Mouse (Mus musculus): Measurements from ENCODE around the gene Igf2bp1. TPM values are rescaled to one million over a fixed set of nuclear protein-coding genes. Genes with fewer than 3 reads are reported as not detected.

Igf2bp1 gene
- polyA plus RNA-seq (2016; fragmentation: Nextera tagmentation; extraction: Ambion mirVana), result 98.1 and 104 TPM in 2 replicates

DNA sequence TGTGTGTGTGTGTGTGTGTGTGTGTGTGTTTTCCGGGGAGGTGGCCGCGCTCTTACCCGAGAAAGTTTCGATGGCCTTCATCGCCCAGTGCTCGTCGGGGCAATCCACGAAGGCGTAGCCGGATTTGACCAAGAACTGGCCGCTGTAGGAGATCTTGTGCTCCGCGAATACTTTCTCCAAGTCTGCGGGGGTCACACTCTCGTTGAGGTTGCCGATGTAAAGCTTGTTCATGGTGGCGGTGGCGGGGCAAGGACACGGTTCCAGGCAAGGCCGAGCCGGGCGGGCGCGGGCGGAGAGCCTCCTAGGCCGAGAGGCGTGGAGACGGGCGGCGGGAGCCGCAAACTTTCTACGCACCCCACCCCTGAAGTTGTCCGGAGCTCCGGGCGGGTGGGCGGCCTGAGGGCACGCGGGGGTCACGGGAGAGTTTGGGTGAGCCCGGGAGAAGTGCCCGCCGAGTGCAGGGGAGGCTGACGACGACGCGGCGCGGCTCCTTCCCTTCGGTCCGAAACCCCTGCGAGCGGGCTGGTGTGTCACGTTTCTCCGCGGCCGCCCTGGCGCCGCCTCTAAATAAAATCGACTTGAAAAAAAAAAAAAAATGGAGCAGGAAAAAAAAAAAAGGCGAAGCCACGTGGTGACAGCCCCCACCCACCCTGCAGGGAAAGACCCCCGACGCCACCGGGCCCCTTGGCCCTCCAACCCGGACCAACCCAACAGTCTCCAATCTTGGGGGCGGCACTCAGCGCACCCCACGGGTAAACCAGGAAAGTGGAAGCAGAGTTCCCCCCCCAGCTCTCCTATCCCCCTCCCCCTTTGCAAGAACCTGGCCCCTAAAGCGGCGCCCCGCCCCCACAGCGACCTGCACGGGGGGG is at the start of gene Igf2bp1:
Gene Igf2bp1 (minus strand): TSS at position 538 of the 869 bp plus-strand sequence.
- H3K9ac ChIP-seq (replicated peaks), result peak within 1 kb of the TSS; percentile 95
- under 1% methylated on average over 67 of the region's 74 CpGs for WGBS
- peak within 1 kb of the TSS; percentile 83 for H3K4me2 ChIP-seq (replicated peaks)
- peak; percentile 50 for ATAC-seq (ENCODE audit: low FRiP score, low read depth)
- peak within 1 kb of the TSS; percentile 99 for H3K27ac ChIP-seq (replicated peaks)
- H3K4me3 ChIP-seq, result peak within 1 kb of the TSS; percentile 96
- no peaks in the 10 kb centered on the region for H3K27me3 ChIP-seq
- peaks cover 35% of the 10 kb centered on the region for H3K4me1 ChIP-seq
- no peaks in the 10 kb centered on the region for H3K36me3 ChIP-seq
- no peaks in the 10 kb centered on the region for H3K9me3 ChIP-seq

DNA sequence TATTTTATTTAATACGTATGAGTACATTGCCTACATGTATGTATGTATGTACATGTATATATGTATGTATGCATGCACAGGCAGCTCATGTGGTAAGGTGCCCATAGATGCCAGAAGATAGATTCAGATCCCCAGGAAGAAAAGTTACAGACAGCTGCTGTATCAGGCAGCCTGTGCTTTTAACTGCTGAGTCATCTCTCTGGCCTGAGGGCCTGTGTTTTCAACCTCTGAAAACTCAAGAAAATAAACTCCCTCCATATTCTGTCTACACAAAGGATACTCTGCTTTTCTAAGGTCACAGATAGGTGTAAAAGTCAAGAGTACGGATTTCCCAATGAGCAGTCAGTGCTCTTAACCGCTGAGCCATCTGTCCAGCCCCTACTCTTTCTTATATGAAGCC is 45.1 kb upstream of the Igf2bp1 start:
- H3K27me3 ChIP-seq, result no peaks in the 10 kb centered on the region
- H3K36me3 ChIP-seq, result peaks cover 85% of the 10 kb centered on the region
- no peak for ATAC-seq (ENCODE audit: low FRiP score, low read depth)
- no peaks in the 10 kb centered on the region for H3K9me3 ChIP-seq
- no peak overlapping the region for H3K4me2 ChIP-seq (replicated peaks)
- no peaks in the 10 kb centered on the region for H3K4me1 ChIP-seq
- WGBS, result 98% methylated on average over 3 of the region's 3 CpGs
- H3K9ac ChIP-seq (replicated peaks), result no peak overlapping the region
- no peak overlapping the region for H3K27ac ChIP-seq (replicated peaks)
- no peak overlapping the region for H3K4me3 ChIP-seq

DNA sequence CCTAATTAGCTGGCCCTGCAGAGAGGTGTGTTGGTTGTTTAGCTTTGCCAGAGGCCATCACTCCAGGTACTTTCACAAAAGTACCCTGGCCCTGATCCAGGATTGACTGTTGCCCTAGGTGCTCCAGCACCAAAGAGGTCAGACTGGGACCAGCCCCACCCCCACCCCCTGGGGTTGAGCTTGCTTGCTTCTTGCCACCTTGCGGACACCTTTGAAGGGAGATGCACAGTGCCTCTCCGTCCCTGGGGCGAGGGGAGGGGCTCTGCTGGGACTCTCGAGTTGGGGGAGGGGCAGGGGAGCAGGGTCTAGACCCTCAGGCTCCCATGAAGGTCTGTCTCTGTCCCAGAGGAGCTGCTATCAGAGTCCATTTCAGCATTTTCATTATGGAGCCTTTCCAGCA is 44.2 kb upstream of the Igf2bp1 start:
- ATAC-seq (ENCODE audit: low FRiP score, low read depth), result no peak
- H3K27me3 ChIP-seq, result no peaks in the 10 kb centered on the region
- H3K9ac ChIP-seq (replicated peaks), result no peak overlapping the region
- H3K4me2 ChIP-seq (replicated peaks), result no peak overlapping the region
- no peak overlapping the region for H3K27ac ChIP-seq (replicated peaks)
- no peaks in the 10 kb centered on the region for H3K4me1 ChIP-seq
- WGBS, result 76% methylated on average over 4 of the region's 4 CpGs
- no peak overlapping the region for H3K4me3 ChIP-seq
- H3K9me3 ChIP-seq, result no peaks in the 10 kb centered on the region
- peaks cover 84% of the 10 kb centered on the region for H3K36me3 ChIP-seq

DNA sequence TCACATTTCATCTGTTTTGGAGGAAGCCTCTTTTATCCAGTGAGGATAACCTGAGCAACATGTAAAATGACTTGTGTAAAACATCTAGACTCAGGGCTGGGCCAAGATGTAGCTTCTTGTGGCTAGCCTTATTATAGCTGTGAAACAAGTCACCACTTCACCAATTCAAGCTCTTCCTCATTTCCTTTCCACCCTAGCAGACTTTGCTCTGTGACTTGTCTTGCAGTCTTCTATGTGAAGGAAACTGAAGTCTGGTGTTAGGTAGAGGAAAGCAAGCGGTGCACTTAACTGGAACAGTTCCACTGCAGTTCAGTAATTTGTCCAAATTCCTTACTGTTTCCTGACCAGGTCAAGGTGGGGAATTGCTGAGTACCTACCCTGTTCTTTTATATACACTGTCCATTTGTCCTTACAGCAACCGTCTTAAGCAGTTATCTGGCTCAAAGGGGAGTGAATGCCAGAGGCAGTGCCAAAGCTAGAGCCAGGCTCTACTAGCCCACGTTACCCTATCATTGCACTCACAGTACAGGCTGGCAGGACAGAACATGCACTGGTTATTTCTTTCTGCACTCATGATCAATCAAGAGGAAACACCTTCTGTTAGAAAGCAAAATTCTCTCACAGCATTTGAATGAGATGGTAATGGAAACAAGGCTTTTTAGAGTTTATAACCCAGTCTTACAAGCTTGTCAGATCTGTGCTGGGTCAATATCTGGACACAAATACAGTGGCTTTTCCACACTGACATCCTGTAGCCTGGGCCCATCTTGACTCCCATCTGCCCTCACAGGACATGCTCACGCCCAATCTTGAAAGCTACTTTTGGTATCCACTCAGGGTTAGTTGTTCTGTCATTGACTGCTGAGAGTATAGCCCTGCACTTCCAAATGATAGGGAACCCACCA is 42.0 kb upstream of the Igf2bp1 start:
- Histone ChIP-seq H3K9ac (replicated peaks) (no peak overlapping the region), H3K4me3 (no peak overlapping the region), H3K9me3 (no peaks in the 10 kb centered on the region), H3K4me2 (replicated peaks) (no peak overlapping the region), H3K27ac (replicated peaks) (no peak overlapping the region), H3K4me1 (no peaks in the 10 kb centered on the region), H3K36me3 (peaks cover 80% of the 10 kb centered on the region), H3K27me3 (no peaks in the 10 kb centered on the region)
- WGBS, result 92% methylated on average over 4 of the region's 4 CpGs
- no peak for ATAC-seq (ENCODE audit: low FRiP score, low read depth)

DNA sequence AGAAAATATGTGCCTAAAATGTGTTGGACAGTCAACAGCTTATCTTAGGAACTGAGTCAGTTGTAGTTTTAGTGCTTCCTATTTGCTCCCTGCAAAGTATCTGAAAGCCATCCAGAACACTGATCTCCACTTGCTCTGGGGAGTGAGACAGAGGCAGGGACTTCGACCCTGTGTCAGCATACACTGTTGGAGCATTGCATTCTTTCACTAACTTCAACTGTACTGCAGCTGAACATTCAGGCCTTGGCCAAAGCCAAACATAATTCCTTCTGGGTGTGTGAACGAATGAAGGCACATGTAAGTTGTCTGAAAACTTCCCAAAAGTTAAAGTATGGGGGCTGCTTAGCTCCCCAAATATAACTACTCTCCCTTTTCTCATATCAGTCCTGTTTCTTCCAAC is 41.1 kb upstream of the Igf2bp1 start:
- Histone ChIP-seq H3K9ac (replicated peaks) (no peak overlapping the region), H3K36me3 (peaks cover 79% of the 10 kb centered on the region), H3K4me1 (no peaks in the 10 kb centered on the region), H3K9me3 (no peaks in the 10 kb centered on the region), H3K4me2 (replicated peaks) (no peak overlapping the region), H3K4me3 (no peak overlapping the region), H3K27me3 (no peaks in the 10 kb centered on the region), H3K27ac (replicated peaks) (no peak overlapping the region)
- WGBS, result 89% methylated on average over 2 of the region's 2 CpGs
- no peak for ATAC-seq (ENCODE audit: low FRiP score, low read depth)

DNA sequence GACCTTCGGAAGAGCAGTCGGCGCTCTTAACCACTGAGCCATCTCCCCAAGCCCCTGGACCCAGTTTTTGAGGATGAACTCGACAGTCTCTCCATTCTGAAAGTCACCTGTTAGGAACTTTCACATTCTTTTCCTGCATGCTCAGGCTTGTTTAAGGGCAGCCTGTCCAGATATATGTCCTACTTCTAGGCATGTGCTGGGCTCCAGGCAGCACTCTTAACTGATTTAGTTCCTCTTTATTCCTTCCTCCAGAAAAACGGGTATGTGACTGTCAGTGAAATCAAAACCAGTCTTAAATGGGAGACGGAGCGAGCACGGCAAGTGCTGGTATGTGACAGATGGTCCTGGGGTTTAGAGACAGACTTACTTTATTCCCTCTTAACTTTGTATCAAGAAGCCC is 40.3 kb upstream of the Igf2bp1 start:
- no peak for ATAC-seq (ENCODE audit: low FRiP score, low read depth)
- H3K9me3 ChIP-seq, result no peaks in the 10 kb centered on the region
- no peak overlapping the region for H3K4me2 ChIP-seq (replicated peaks)
- H3K4me1 ChIP-seq, result no peaks in the 10 kb centered on the region
- H3K27me3 ChIP-seq, result no peaks in the 10 kb centered on the region
- no peak overlapping the region for H3K9ac ChIP-seq (replicated peaks)
- H3K4me3 ChIP-seq, result no peak overlapping the region
- peaks cover 76% of the 10 kb centered on the region for H3K36me3 ChIP-seq
- no peak overlapping the region for H3K27ac ChIP-seq (replicated peaks)
- WGBS, result 87% methylated on average over 8 of the region's 8 CpGs

DNA sequence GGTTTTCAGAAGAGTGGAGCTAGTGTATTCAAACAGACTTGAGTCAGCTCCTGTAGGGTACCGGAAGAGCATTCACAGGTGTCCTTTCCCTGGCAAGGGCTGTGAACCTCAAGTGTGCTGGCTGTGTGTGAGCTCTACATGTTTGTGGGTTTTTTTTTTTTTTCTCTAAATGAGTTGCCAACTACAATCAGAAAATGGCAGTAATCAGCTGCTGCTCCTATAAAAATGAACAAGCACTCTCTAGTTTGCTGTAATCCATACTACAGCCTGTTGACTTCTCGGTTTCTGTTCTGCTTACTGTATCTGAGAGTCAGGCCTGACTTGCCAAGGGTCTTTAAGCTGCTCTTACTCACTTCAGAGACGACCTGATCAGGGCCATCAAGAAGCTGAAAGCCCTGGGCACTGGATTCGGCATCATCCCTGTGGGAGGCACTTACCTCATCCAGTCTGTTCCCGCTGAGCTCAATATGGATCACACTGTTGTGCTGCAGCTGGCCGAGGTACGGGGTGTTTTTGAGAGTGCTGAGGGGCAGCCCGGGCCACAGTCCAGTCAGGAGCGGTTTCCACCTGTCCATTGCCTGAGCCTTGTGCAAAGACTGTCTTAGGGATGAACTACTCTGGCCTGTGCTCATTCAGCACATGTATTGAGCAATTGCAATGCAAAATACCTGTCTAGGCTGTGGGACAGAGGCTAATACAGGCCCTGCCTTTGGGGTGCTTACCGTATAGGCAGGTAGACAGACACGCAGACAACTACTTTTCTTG is 39.2 kb upstream of the Igf2bp1 start:
- H3K4me3 ChIP-seq, result no peak overlapping the region
- no peak overlapping the region for H3K27ac ChIP-seq (replicated peaks)
- H3K36me3 ChIP-seq, result peaks cover 70% of the 10 kb centered on the region

DNA sequence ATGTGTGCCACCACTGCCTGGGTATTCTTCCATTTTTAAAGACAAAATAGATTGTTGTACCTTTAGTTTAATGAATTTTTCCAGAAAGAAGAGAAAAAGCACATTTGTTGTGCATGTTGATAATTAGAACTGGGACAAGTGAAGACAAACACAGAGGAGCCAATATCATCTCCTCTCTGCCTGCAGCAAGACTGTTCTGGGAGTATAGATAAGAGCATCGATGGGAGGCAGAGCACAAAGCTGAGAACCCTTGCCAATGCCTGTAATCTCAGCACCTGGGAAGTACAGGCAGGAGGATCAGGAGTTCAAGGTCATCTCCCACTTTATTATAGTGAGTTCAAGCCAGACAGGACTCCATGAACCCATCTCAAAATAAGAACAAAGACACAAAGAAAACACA is 32.8 kb upstream of the Igf2bp1 start:
- H3K27ac ChIP-seq (replicated peaks), result no peak overlapping the region
- H3K9ac ChIP-seq (replicated peaks), result no peak overlapping the region
- no peak for ATAC-seq (ENCODE audit: low FRiP score, low read depth)
- peaks cover 13% of the 10 kb centered on the region for H3K4me1 ChIP-seq
- no peak overlapping the region for H3K4me2 ChIP-seq (replicated peaks)
- H3K9me3 ChIP-seq, result no peaks in the 10 kb centered on the region
- no peak overlapping the region for H3K4me3 ChIP-seq
- WGBS, result 93% methylated on average over 1 of the region's 1 CpGs
- no peaks in the 10 kb centered on the region for H3K27me3 ChIP-seq
- H3K36me3 ChIP-seq, result peaks cover 34% of the 10 kb centered on the region

More for the DNA sequence above, 39.2 kb upstream of the Igf2bp1 start:
- no peak for ATAC-seq (ENCODE audit: low FRiP score, low read depth)
- no peaks in the 10 kb centered on the region for H3K27me3 ChIP-seq
- H3K4me2 ChIP-seq (replicated peaks), result no peak overlapping the region
- H3K9ac ChIP-seq (replicated peaks), result no peak overlapping the region
- no peaks in the 10 kb centered on the region for H3K4me1 ChIP-seq
- H3K9me3 ChIP-seq, result no peaks in the 10 kb centered on the region
- 85% methylated on average over 11 of the region's 11 CpGs for WGBS

DNA sequence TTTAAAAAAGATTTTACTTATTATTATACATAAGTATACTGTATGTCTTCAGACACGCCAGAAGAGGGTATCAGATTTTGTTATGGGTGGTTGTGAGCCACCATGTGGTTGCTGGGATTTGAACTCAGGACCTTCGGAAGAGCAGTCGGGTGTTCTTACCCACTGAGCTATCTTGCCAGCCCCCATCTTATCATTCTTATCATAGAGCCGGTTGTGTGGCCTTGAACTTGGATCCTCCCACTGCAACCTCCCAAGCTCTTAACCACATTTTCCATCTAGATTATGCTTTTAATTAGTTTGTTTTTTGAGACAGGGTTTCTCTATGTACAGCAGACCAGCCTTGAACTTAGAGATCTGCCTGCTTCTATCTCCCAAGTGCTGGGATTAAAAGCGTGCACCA is 31.8 kb upstream of the Igf2bp1 start:
- Histone ChIP-seq H3K9ac (replicated peaks) (no peak overlapping the region), H3K9me3 (no peaks in the 10 kb centered on the region), H3K36me3 (peaks cover 25% of the 10 kb centered on the region), H3K4me2 (replicated peaks) (no peak overlapping the region), H3K4me3 (no peak overlapping the region), H3K27ac (replicated peaks) (no peak overlapping the region), H3K4me1 (peaks cover 13% of the 10 kb centered on the region), H3K27me3 (no peaks in the 10 kb centered on the region)
- ATAC-seq (ENCODE audit: low FRiP score, low read depth), result no peak
- 94% methylated on average over 5 of the region's 5 CpGs for WGBS

DNA sequence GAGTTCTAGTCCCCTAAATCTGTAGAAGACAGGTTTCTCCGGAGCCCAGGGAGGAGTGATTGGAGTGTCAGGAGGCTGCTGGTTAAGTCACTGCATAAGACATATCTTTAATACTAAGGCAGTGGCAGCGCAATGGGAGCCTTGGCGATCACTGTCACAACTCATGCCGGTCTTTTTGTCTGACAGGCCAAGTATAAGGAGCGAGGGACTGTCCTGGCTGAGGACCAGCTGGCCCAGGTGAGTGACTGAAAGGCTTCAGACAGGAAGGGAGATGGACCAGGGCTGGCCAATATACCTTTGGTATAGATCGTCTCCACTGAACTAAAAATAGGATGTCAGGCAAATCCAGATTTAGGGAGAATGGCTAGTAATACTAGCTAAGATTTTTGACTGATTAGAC is 29.4 kb upstream of the Igf2bp1 start:
- peaks cover 13% of the 10 kb centered on the region for H3K4me1 ChIP-seq
- H3K4me2 ChIP-seq (replicated peaks), result peak overlapping the region; percentile 93
- ATAC-seq (ENCODE audit: low FRiP score, low read depth), result no peak
- WGBS, result 15% methylated on average over 6 of the region's 6 CpGs
- no peaks in the 10 kb centered on the region for H3K9me3 ChIP-seq
- peak overlapping the region; percentile 68; the same call in 1 of the 2 replicates for H3K27ac ChIP-seq (replicated peaks)
- peak overlapping the region; percentile 81 for H3K9ac ChIP-seq (replicated peaks)
- H3K27me3 ChIP-seq, result 0 out of 2 replicates have a peak, but pooled peaks cover 3% of the 10 kb centered on the region
- peak overlapping the region; percentile 87 for H3K4me3 ChIP-seq
- H3K36me3 ChIP-seq, result peaks cover 10% of the 10 kb centered on the region

DNA sequence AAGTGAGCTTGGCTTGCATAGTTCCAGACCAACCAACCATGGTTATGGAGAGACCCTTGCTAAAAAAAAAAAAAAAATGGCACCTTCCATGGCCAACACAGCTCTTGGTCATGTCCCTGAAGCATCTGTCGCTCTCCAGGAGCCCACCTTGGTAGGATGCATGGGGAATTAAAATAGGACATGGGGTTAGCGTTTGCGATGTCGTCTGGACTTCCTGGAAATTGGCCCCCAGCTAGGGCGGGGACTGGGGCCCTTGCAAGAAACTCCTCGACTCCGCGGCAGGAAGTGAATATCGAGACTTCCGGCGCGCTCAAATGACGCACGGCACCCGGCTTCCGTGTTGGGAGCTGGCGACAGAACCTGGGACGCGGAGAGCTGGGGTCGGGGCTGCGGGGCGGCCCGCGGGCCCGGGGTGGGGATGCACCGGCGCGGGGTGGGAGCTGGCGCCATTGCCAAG is 28.9 kb upstream of the Igf2bp1 start, which contains the start of gene Snf8:
Gene Snf8 (plus strand): TSS at position 290 of the 457 bp plus-strand sequence.
- H3K9ac ChIP-seq (replicated peaks), result peak within 1 kb of the TSS; percentile 81
- peak within 1 kb of the TSS; percentile 93 for H3K4me2 ChIP-seq (replicated peaks)
- under 1% methylated on average over 28 of the region's 29 CpGs for WGBS
- H3K4me3 ChIP-seq, result peak within 1 kb of the TSS; percentile 87
- peaks cover 13% of the 10 kb centered on the region for H3K4me1 ChIP-seq
- H3K27me3 ChIP-seq, result 0 out of 2 replicates have a peak, but pooled peaks cover 3% of the 10 kb centered on the region
- peak within 1 kb of the TSS; percentile 68 for H3K27ac ChIP-seq (replicated peaks)
- ATAC-seq (ENCODE audit: low FRiP score, low read depth), result peak; percentile 58; the same call in 1 of the 2 replicates
- H3K9me3 ChIP-seq, result no peaks in the 10 kb centered on the region
- peaks cover 10% of the 10 kb centered on the region for H3K36me3 ChIP-seq

All from midbrain, embryonic 12.5 days (tissue).